Mouse (Mus musculus) lung, adult 2 months (tissue): ENCODE data around the gene Gm5617.

Experiments used
- CTCF ChIP-seq: fragments of 200-500 bp; IDR thresholded peaks from 2 replicates; pipeline ENCODE4 v1.5.1; 2011; ENCODE audit warnings: mild to moderate bottlenecking, low read length, control low read depth; ENCODE audit not compliant: insufficient read depth
- POLR2A ChIP-seq: fragments of 200-500 bp; IDR thresholded peaks from 2 replicates; pipeline ENCODE4 v1.6.1; 2011; ENCODE audit warnings: low read depth, mild to moderate bottlenecking, control low read depth, low read length, borderline replicate concordance; ENCODE audit errors: extremely low read depth

GRCm38 (mm10) chr9:48455961-48456360 lies 39.3 kb upstream of the Gm5617 start:
- no peak for TF ChIP-seq CTCF
- no peak for TF ChIP-seq POLR2A
